Mouse (Mus musculus): ENCODE data around the gene Mfsd12. TPM values are rescaled to one million over a fixed set of nuclear protein-coding genes. Genes with fewer than 3 reads are reported as not detected.
A peak's percentile ranks its signal among the peaks of the same experiment; 100 is the strongest.

The Mfsd12 gene
- polyA plus RNA-seq, 1 experiment from 2014 or later = 13.6 TPM

- no peaks in the 10 kb centered on the region for H3K9me3 ChIP-seq
- H3K4me1 ChIP-seq = peaks cover 87% of the 10 kb centered on the region
- H3K4me3 ChIP-seq = no peak overlapping the region
- 44% methylated on average over 13 of the region's 13 CpGs for WGBS
- no peak overlapping the region for H3K9ac ChIP-seq
- peaks cover 71% of the 10 kb centered on the region for H3K36me3 ChIP-seq
- peaks cover 24% of the 10 kb centered on the region for H3K27me3 ChIP-seq
- H3K4me2 ChIP-seq (replicated peaks) = no peak overlapping the region
- no peak for ATAC-seq (ENCODE audit: low FRiP score, low read depth)
- H3K27ac ChIP-seq = peak overlapping the region; percentile 48; the same call in 1 of the 2 replicates
Observed at GRCm38 (mm10) chr10:81408424-81408729, 51.1 kb downstream of the Mfsd12 start.

GRCm38 (mm10) chr10:81408871-81409291 is 51.6 kb downstream of the Mfsd12 start:
- ATAC-seq (ENCODE audit: low FRiP score, low read depth) = no peak
- Histone ChIP-seq H3K4me3 (no peak overlapping the region), H3K4me1 (peaks cover 87% of the 10 kb centered on the region), H3K4me2 (replicated peaks) (0 out of 2 replicates have a peak overlapping the region, but pooled peaks have one; percentile 9), H3K9ac (no peak overlapping the region), H3K36me3 (peaks cover 66% of the 10 kb centered on the region), H3K27me3 (peaks cover 24% of the 10 kb centered on the region), H3K27ac (peak overlapping the region; percentile 48; the same call in 1 of the 2 replicates), H3K9me3 (no peaks in the 10 kb centered on the region)
- 14% methylated on average over 9 of the region's 9 CpGs for WGBS

GRCm38 (mm10) chr10:81409330-81409729 is 52.0 kb downstream of the Mfsd12 start:
- Histone ChIP-seq H3K4me1 (peaks cover 87% of the 10 kb centered on the region), H3K27ac (peak overlapping the region; percentile 48; the same call in 1 of the 2 replicates), H3K27me3 (peaks cover 24% of the 10 kb centered on the region), H3K4me3 (no peak overlapping the region), H3K9ac (no peak overlapping the region), H3K36me3 (peaks cover 61% of the 10 kb centered on the region), H3K4me2 (replicated peaks) (0 out of 2 replicates have a peak overlapping the region, but pooled peaks have one; percentile 9), H3K9me3 (no peaks in the 10 kb centered on the region)
- no peak for ATAC-seq (ENCODE audit: low FRiP score, low read depth)
- 14% methylated on average over 8 of the region's 8 CpGs for WGBS

GRCm38 (mm10) chr10:81410350-81410749 is 53.1 kb downstream of the Mfsd12 start:
- Histone ChIP-seq H3K27ac (peak overlapping the region; percentile 85; the same call in 1 of the 2 replicates), H3K36me3 (peaks cover 57% of the 10 kb centered on the region), H3K4me1 (peaks cover 93% of the 10 kb centered on the region), H3K27me3 (peaks cover 24% of the 10 kb centered on the region), H3K9ac (no peak overlapping the region), H3K9me3 (no peaks in the 10 kb centered on the region), H3K4me2 (replicated peaks) (no peak overlapping the region), H3K4me3 (no peak overlapping the region)
- 59% methylated on average over 4 of the region's 4 CpGs for WGBS
- ATAC-seq (ENCODE audit: low FRiP score, low read depth) = no peak

GRCm38 (mm10) chr10:81410981-81411380 is 53.7 kb downstream of the Mfsd12 start:
- H3K4me3 ChIP-seq = no peak overlapping the region
- H3K4me1 ChIP-seq = peaks cover 98% of the 10 kb centered on the region
- H3K9ac ChIP-seq = 0 out of 2 replicates have a peak overlapping the region, but pooled peaks have one; percentile 31
- WGBS = 66% methylated on average over 9 of the region's 9 CpGs
- no peaks in the 10 kb centered on the region for H3K9me3 ChIP-seq
- no peak overlapping the region for H3K4me2 ChIP-seq (replicated peaks)
- ATAC-seq (ENCODE audit: low FRiP score, low read depth) = no peak
- peaks cover 18% of the 10 kb centered on the region for H3K27me3 ChIP-seq
- peak overlapping the region; percentile 85 for H3K27ac ChIP-seq
- peaks cover 52% of the 10 kb centered on the region for H3K36me3 ChIP-seq

GRCm38 (mm10) chr10:81411471-81412400 is 54.4 kb downstream of the Mfsd12 start:
- peaks cover 45% of the 10 kb centered on the region for H3K36me3 ChIP-seq
- H3K27me3 ChIP-seq = peaks cover 18% of the 10 kb centered on the region
- no peaks in the 10 kb centered on the region for H3K9me3 ChIP-seq
- H3K27ac ChIP-seq = peak overlapping the region; percentile 85
- no peak for ATAC-seq (ENCODE audit: low FRiP score, low read depth)
- H3K4me1 ChIP-seq = peaks cover 98% of the 10 kb centered on the region
- 0 out of 2 replicates have a peak overlapping the region, but pooled peaks have one; percentile 31 for H3K9ac ChIP-seq
- 67% methylated on average over 18 of the region's 18 CpGs for WGBS
- H3K4me2 ChIP-seq (replicated peaks) = peak overlapping the region; percentile 19; the same call in 1 of the 2 replicates
- H3K4me3 ChIP-seq = no peak overlapping the region

- Histone ChIP-seq H3K9me3 (no peaks in the 10 kb centered on the region), H3K4me2 (replicated peaks) (no peak overlapping the region), H3K27ac (peak overlapping the region; percentile 85; the same call in 1 of the 2 replicates), H3K27me3 (peaks cover 9% of the 10 kb centered on the region), H3K9ac (peak overlapping the region; percentile 43; the same call in 1 of the 2 replicates), H3K36me3 (peaks cover 35% of the 10 kb centered on the region), H3K4me1 (peaks cover 98% of the 10 kb centered on the region), H3K4me3 (no peak overlapping the region)
- no peak for ATAC-seq (ENCODE audit: low FRiP score, low read depth)
- WGBS = 79% methylated on average over 16 of the region's 16 CpGs
Observed at GRCm38 (mm10) chr10:81412586-81413309, 55.5 kb downstream of the Mfsd12 start.

- peak overlapping the region; percentile 48 for H3K4me2 ChIP-seq (replicated peaks)
- ATAC-seq (ENCODE audit: low FRiP score, low read depth) = 0 out of 2 replicates have a peak, but pooled peaks have one; percentile 6
- H3K9me3 ChIP-seq = no peaks in the 10 kb centered on the region
- H3K9ac ChIP-seq = 0 out of 2 replicates have a peak overlapping the region, but pooled peaks have one; percentile 19
- peak overlapping the region; percentile 91; the same call in 1 of the 2 replicates for H3K27ac ChIP-seq
- H3K27me3 ChIP-seq = peaks cover 2% of the 10 kb centered on the region
- H3K4me3 ChIP-seq = no peak overlapping the region; the same call in 1 of the 2 replicates
- peaks cover 98% of the 10 kb centered on the region for H3K4me1 ChIP-seq
- H3K36me3 ChIP-seq = peaks cover 26% of the 10 kb centered on the region
- WGBS = 25% methylated on average over 26 of the region's 26 CpGs
Observed at GRCm38 (mm10) chr10:81413310-81414261, 56.3 kb downstream of the Mfsd12 start.

- Histone ChIP-seq H3K4me2 (replicated peaks) (peak overlapping the region; percentile 48; the same call in 1 of the 2 replicates), H3K27me3 (no peaks in the 10 kb centered on the region), H3K36me3 (peaks cover 35% of the 10 kb centered on the region), H3K9ac (no peak overlapping the region), H3K4me1 (peaks cover 95% of the 10 kb centered on the region), H3K4me3 (no peak overlapping the region), H3K9me3 (no peaks in the 10 kb centered on the region), H3K27ac (peak overlapping the region; percentile 91; the same call in 1 of the 2 replicates)
- no peak for ATAC-seq (ENCODE audit: low FRiP score, low read depth)
Observed at GRCm38 (mm10) chr10:81414682-81415081, 57.4 kb downstream of the Mfsd12 start.

- no peaks in the 10 kb centered on the region for H3K27me3 ChIP-seq
- ATAC-seq (ENCODE audit: low FRiP score, low read depth) = no peak
- H3K27ac ChIP-seq = peak overlapping the region; percentile 91; the same call in 1 of the 2 replicates
- no peak overlapping the region for H3K4me2 ChIP-seq (replicated peaks)
- H3K9me3 ChIP-seq = no peaks in the 10 kb centered on the region
- H3K4me3 ChIP-seq = no peak overlapping the region
- 78% methylated on average over 5 of the region's 5 CpGs for WGBS
- peaks cover 91% of the 10 kb centered on the region for H3K4me1 ChIP-seq
- H3K9ac ChIP-seq = no peak overlapping the region
- peaks cover 40% of the 10 kb centered on the region for H3K36me3 ChIP-seq
Observed at GRCm38 (mm10) chr10:81415146-81415545, 57.9 kb downstream of the Mfsd12 start.
